Mouse (Mus musculus) bone marrow, adult 2 months (tissue): ENCODE measurements around the gene Duoxa2.

Source experiments
- CTCF ChIP-seq: fragments of 200-500 bp; IDR thresholded peaks from 2 replicates; pipeline ENCODE4 v1.5.1; 2011; ENCODE audit warnings: low read length, control low read depth; ENCODE audit not compliant: control insufficient read depth, insufficient read depth
- POLR2A ChIP-seq: fragments of 200-500 bp; IDR thresholded peaks from 2 replicates; pipeline ENCODE4 v1.6.1; 2011; ENCODE audit warnings: low read depth, mild to moderate bottlenecking, control low read depth, low read length, borderline replicate concordance; ENCODE audit not compliant: control insufficient read depth

- TF ChIP-seq POLR2A: no peak
- no peak for TF ChIP-seq CTCF
These were observed 32.1 kb upstream of the Duoxa2 start for GRCm38 (mm10) chr2:122266407-122267193.
